Mouse (Mus musculus) neural tube, embryonic 11.5 days (tissue): ENCODE data around the gene Myo1d. TPM values are rescaled to one million over a fixed set of nuclear protein-coding genes. Genes with fewer than 3 reads are reported as not detected.

Experiments used
- ATAC-seq: fragments of 200-750 bp; cut with Nextera tagmentation; 2 replicates; pipeline ENCODE4 v1.8.0; 2017; ENCODE audit warnings: moderate number of reproducible peaks, mild to moderate bottlenecking, moderate TSS enrichment, moderate library complexity; ENCODE audit not compliant: insufficient read depth, low FRiP score, low TSS enrichment
- DNase-seq: peaks from one replicate; pipeline ENCODE4 v3.0.0-alpha.2; 2015; ENCODE audit warnings: low spot score
- H3K27ac ChIP-seq: fragments of 300-500 bp; sonication (generic); 2 replicates; pipeline ENCODE4 v1.5.1; 2014; ENCODE audit warnings: low read depth, mild to moderate bottlenecking, low read length
- H3K27me3 ChIP-seq: fragments of 300-500 bp; sonication (generic); 2 replicates; pipeline ENCODE4 v1.6.1; 2014; ENCODE audit warnings: mild to moderate bottlenecking, low read length, mixed read lengths; ENCODE audit not compliant: control insufficient read depth, insufficient read depth
- H3K36me3 ChIP-seq: fragments of 300-500 bp; sonication (generic); 2 replicates; pipeline ENCODE4 v1.6.1; 2014; ENCODE audit warnings: mild to moderate bottlenecking, low read length, moderate library complexity, mixed read lengths; ENCODE audit not compliant: control insufficient read depth, insufficient read depth
- H3K4me1 ChIP-seq: fragments of 300-500 bp; sonication (generic); 2 replicates; pipeline ENCODE4 v1.6.1; 2014; ENCODE audit warnings: low read length, mixed read lengths; ENCODE audit not compliant: control insufficient read depth, insufficient read depth
- H3K4me2 ChIP-seq: fragments of 300-500 bp; sonication (generic); 2 replicates; pipeline ENCODE4 v1.6.1; 2014; ENCODE audit warnings: low read depth, mild to moderate bottlenecking, moderate library complexity
- H3K4me3 ChIP-seq: fragments of 300-500 bp; sonication (generic); 2 replicates; pipeline ENCODE4 v1.5.1; 2014; ENCODE audit warnings: low read depth, low read length
- H3K9ac ChIP-seq: fragments of 300-500 bp; sonication (generic); 2 replicates; pipeline ENCODE4 v1.6.1; 2014; ENCODE audit warnings: mild to moderate bottlenecking, low read length
- H3K9me3 ChIP-seq: fragments of 300-500 bp; sonication (generic); 2 replicates; pipeline ENCODE4 v1.6.1; 2016; ENCODE audit warnings: low read length; ENCODE audit not compliant: control insufficient read depth
- WGBS: fragments of 180-500 bp; shearing (Covaris S2); extraction: QIAGEN DNeasy Blood & Tissue Kit; methylation state at CpG from one replicate; pipeline ENCODE4 v1.1.7; 2014; 5-methylcytosine and 5-hydroxymethylcytosine counted together
- polyA plus RNA-seq: library from polyadenylated mRNA; unstranded; fragments of >200 nt; fragmentation: Nextera tagmentation; extraction: Ambion mirVana; gene quantifications from 2 replicates; pipeline ENCODE4 v1.2.1, GENCODE M21; 2014

Gene Myo1d
- polyA plus RNA-seq = 2.8 and 2.9 TPM in 2 replicates

- ATAC-seq = peak; percentile 93
- H3K27ac ChIP-seq = 0 out of 2 replicates have a peak within 1 kb of the TSS, but pooled peaks have one; percentile 44
- WGBS = under 1% methylated on average over 67 of the region's 87 CpGs
Measured at GRCm38 (mm10) chr11:80779527-80780344, at the start of gene Myo1d. Myo1d (minus strand) TSS chr11:80780025.

GRCm38 (mm10) chr11:80821794-80822193 lies 42.0 kb upstream of the Myo1d start:
- Histone ChIP-seq H3K27ac (no peak overlapping the region), H3K27me3 (no peaks in the 10 kb centered on the region), H3K36me3 (peaks cover 2% of the 10 kb centered on the region), H3K4me2 (no peak overlapping the region), H3K4me1 (no peaks in the 10 kb centered on the region), H3K9ac (no peak overlapping the region), H3K4me3 (no peak overlapping the region), H3K9me3 (no peaks in the 10 kb centered on the region)
- ATAC-seq (no peak), DNase-seq (no peak)
- WGBS = 75% methylated on average over 9 of the region's 9 CpGs

More at GRCm38 (mm10) chr11:80779527-80780344, at the start of gene Myo1d:
- peak within 1 kb of the TSS; percentile 88 for H3K4me2 ChIP-seq
- H3K36me3 ChIP-seq = no peaks in the 10 kb centered on the region
- peaks cover 4% of the 10 kb centered on the region; the same call in 1 of the 2 replicates for H3K4me1 ChIP-seq
- peak within 1 kb of the TSS; percentile 68 for H3K4me3 ChIP-seq
- no peaks in the 10 kb centered on the region for H3K9me3 ChIP-seq
- peak within 1 kb of the TSS; percentile 59 for H3K9ac ChIP-seq
- H3K27me3 ChIP-seq = peaks cover 9% of the 10 kb centered on the region
- DNase-seq = peak; percentile 91

- no peak overlapping the region for H3K27ac ChIP-seq
- WGBS = 60% methylated on average over 14 of the region's 14 CpGs
- DNase-seq (peak; percentile 12), ATAC-seq (no peak)
- no peaks in the 10 kb centered on the region for H3K27me3 ChIP-seq
- H3K36me3 ChIP-seq = peaks cover 2% of the 10 kb centered on the region
- no peak overlapping the region for H3K9ac ChIP-seq
- H3K4me2 ChIP-seq = no peak overlapping the region
- no peaks in the 10 kb centered on the region for H3K9me3 ChIP-seq
- H3K4me3 ChIP-seq = no peak overlapping the region
- H3K4me1 ChIP-seq = no peaks in the 10 kb centered on the region
Measured at GRCm38 (mm10) chr11:80821296-80821695, 41.5 kb upstream of the Myo1d start.

GRCm38 (mm10) chr11:80820085-80820484 lies 40.3 kb upstream of the Myo1d start:
- DNase-seq (no peak), ATAC-seq (no peak)
- H3K36me3 ChIP-seq = peaks cover 2% of the 10 kb centered on the region
- no peak overlapping the region for H3K27ac ChIP-seq
- 79% methylated on average over 3 of the region's 3 CpGs for WGBS
- H3K9ac ChIP-seq = no peak overlapping the region
- no peaks in the 10 kb centered on the region for H3K4me1 ChIP-seq
- no peak overlapping the region for H3K4me2 ChIP-seq
- H3K27me3 ChIP-seq = no peaks in the 10 kb centered on the region
- H3K4me3 ChIP-seq = no peak overlapping the region
- no peaks in the 10 kb centered on the region for H3K9me3 ChIP-seq

GRCm38 (mm10) chr11:80818060-80818697 lies 38.4 kb upstream of the Myo1d start:
- no peaks in the 10 kb centered on the region for H3K9me3 ChIP-seq
- H3K36me3 ChIP-seq = peaks cover 2% of the 10 kb centered on the region
- peak; percentile 74 for DNase-seq
- 49% methylated on average over 11 of the region's 11 CpGs for WGBS
- no peak overlapping the region for H3K9ac ChIP-seq
- no peak for ATAC-seq
- H3K4me3 ChIP-seq = no peak overlapping the region
- no peaks in the 10 kb centered on the region for H3K27me3 ChIP-seq
- H3K27ac ChIP-seq = no peak overlapping the region; the same call in 1 of the 2 replicates
- H3K4me1 ChIP-seq = no peaks in the 10 kb centered on the region
- H3K4me2 ChIP-seq = no peak overlapping the region

- Histone ChIP-seq H3K4me1 (peaks cover 9% of the 10 kb centered on the region; the same call in 1 of the 2 replicates), H3K9me3 (no peaks in the 10 kb centered on the region), H3K27ac (no peak overlapping the region), H3K9ac (no peak overlapping the region), H3K36me3 (peaks cover 4% of the 10 kb centered on the region), H3K4me3 (no peak overlapping the region), H3K27me3 (no peaks in the 10 kb centered on the region), H3K4me2 (no peak overlapping the region)
- ATAC-seq (no peak), DNase-seq (no peak)
- 93% methylated on average over 7 of the region's 7 CpGs for WGBS
Measured at GRCm38 (mm10) chr11:80815354-80815753, 35.5 kb upstream of the Myo1d start.

- DNase-seq (peak; percentile 15), ATAC-seq (no peak)
- Histone ChIP-seq H3K9ac (peak overlapping the region; percentile 92), H3K27ac (no peak overlapping the region), H3K36me3 (0 out of 2 replicates have a peak, but pooled peaks cover 2% of the 10 kb centered on the region), H3K4me2 (peak overlapping the region; percentile 88), H3K9me3 (no peaks in the 10 kb centered on the region), H3K27me3 (no peaks in the 10 kb centered on the region), H3K4me3 (peak overlapping the region; percentile 50), H3K4me1 (peaks cover 9% of the 10 kb centered on the region; the same call in 1 of the 2 replicates)
- WGBS = 22% methylated on average over 5 of the region's 5 CpGs
Measured at GRCm38 (mm10) chr11:80811156-80811555, 31.3 kb upstream of the Myo1d start.

- Histone ChIP-seq H3K36me3 (0 out of 2 replicates have a peak, but pooled peaks cover 2% of the 10 kb centered on the region), H3K4me2 (peak within 1 kb of the TSS; percentile 88), H3K9me3 (no peaks in the 10 kb centered on the region), H3K27me3 (no peaks in the 10 kb centered on the region), H3K27ac (peak within 1 kb of the TSS; percentile 80), H3K9ac (peak within 1 kb of the TSS; percentile 92), H3K4me1 (peaks cover 9% of the 10 kb centered on the region; the same call in 1 of the 2 replicates), H3K4me3 (peak within 1 kb of the TSS; percentile 50)
- peak; percentile 57 for DNase-seq
- ATAC-seq = peak; percentile 60
- under 1% methylated on average over 46 of the region's 54 CpGs for WGBS
Measured at GRCm38 (mm10) chr11:80809993-80810821, 30.4 kb upstream of the Myo1d start, which contains the start of gene Tmem98. Tmem98 (plus strand) TSS chr11:80810175.
